Mouse (Mus musculus) stomach, postnatal 0 days (tissue): ENCODE measurements at regions not wholly inside any gene's neighbourhood (a gene's known extent, or its start where the extent isn't known, plus 50 kb on each side); places are given as distances from the start of the nearest gene placed in this dataset.

Experiments
- CTCF ChIP-seq: IDR thresholded peaks from 2 replicates; pipeline ENCODE4 v1.5.1; 2016; ENCODE audit warnings: antibody characterized with exemption, low read depth, mild to moderate bottlenecking, moderate library complexity
- EP300 ChIP-seq: optimal IDR thresholded peaks from 2 replicates; pipeline ENCODE3; 2016; ENCODE audit warnings: antibody characterized with exemption

DNA sequence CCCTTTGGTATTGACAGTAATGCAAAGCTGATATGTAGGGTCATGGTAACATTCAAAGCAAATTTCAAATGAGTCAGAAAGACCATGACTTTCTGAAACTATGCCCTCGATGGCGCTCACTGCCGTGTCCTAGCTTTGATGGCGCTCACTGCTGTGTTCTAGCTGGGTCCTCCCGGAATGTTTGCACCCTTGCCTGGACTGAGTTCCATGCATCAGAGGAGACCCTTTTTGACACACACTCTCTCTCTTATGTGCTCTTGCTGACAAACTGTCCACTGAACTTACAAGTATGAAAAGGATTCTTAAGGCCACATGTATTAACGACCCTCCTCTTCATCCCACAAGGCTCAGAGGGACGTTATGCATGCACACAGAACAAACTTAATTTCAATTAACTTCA is 94.1 kb downstream of the Dad1 start:
- TF ChIP-seq EP300 (no peak), CTCF (no peak)
